Mouse (Mus musculus): ENCODE measurements around the gene Dok4.
"Not testable (repeated sequence)": the region's sequence is repeated elsewhere in the genome, so short reads cannot be mapped to it uniquely, and the experiment has no call there.

Gene Dok4

GRCm38 (mm10) chr8:94841183-94841582, 34.9 kb downstream of the Dok4 start:
- DNase-seq (ENCODE audit: low spot score): no peak

- DNase-seq (ENCODE audit: low spot score): peak; percentile 67
These were observed 37.5 kb downstream of the Dok4 start for GRCm38 (mm10) chr8:94838600-94838999.

- DNase-seq (ENCODE audit: low spot score): peak; percentile 95
These were observed 38.2 kb downstream of the Dok4 start, which contains the start of the genes Coq9 and Ciapin1 for GRCm38 (mm10) chr8:94837662-94838574. TSS of gene Coq9 (plus strand) at chr8:94838321. TSS of gene Ciapin1 (minus strand) at chr8:94838358.

GRCm38 (mm10) chr8:94836456-94837240, 39.5 kb downstream of the Dok4 start:
- no peak for DNase-seq (ENCODE audit: low spot score)

- not testable (repeated sequence) for DNase-seq (ENCODE audit: low spot score)
These were observed 40.4 kb downstream of the Dok4 start for GRCm38 (mm10) chr8:94835751-94836150.

GRCm38 (mm10) chr8:94833901-94834405, 42.2 kb downstream of the Dok4 start:
- not testable (repeated sequence) for DNase-seq (ENCODE audit: low spot score)

GRCm38 (mm10) chr8:94828284-94828683, 47.8 kb downstream of the Dok4 start:
- DNase-seq (ENCODE audit: low spot score): no peak

- DNase-seq (ENCODE audit: low spot score): no peak
These were observed 49.9 kb downstream of the Dok4 start for GRCm38 (mm10) chr8:94826210-94826609.

GRCm38 (mm10) chr8:94825170-94825569, 51.0 kb downstream of the Dok4 start:
- DNase-seq (ENCODE audit: low spot score): no peak

- DNase-seq (ENCODE audit: low spot score): peak; percentile 68
These were observed 53.2 kb downstream of the Dok4 start for GRCm38 (mm10) chr8:94822637-94823560.

- no peak for DNase-seq (ENCODE audit: low spot score)
These were observed 54.7 kb downstream of the Dok4 start for GRCm38 (mm10) chr8:94821381-94821780.

GRCm38 (mm10) chr8:94820553-94820952, 55.6 kb downstream of the Dok4 start:
- no peak for DNase-seq (ENCODE audit: low spot score)

GRCm38 (mm10) chr8:94819671-94820179, 56.4 kb downstream of the Dok4 start:
- DNase-seq (ENCODE audit: low spot score): no peak

- DNase-seq (ENCODE audit: low spot score): no peak
These were observed 58.2 kb downstream of the Dok4 start for GRCm38 (mm10) chr8:94817933-94818332.

- peak; percentile 42 for DNase-seq (ENCODE audit: low spot score)
These were observed 61.6 kb downstream of the Dok4 start for GRCm38 (mm10) chr8:94814556-94814955.

Data from c-Kit-positive CD71-positive TER-119-positive erythroid progenitor cells, embryonic 14.5 days (primary cell).